Mouse (Mus musculus): ENCODE measurements around the gene Prl3b1.

Prl3b1 gene

GRCm38 (mm10) chr13:27241547-27241946 is at the start of gene Prl3b1:
Gene Prl3b1, plus strand, starts transcription at chr13:27241847.
- no peak for DNase-seq (ENCODE audit: low read depth, low spot score)

- DNase-seq (ENCODE audit: low read depth, low spot score): no peak
Observed at GRCm38 (mm10) chr13:27196359-27196758, 45.3 kb upstream of the Prl3b1 start, which contains the start of gene Prl3c1. Gene Prl3c1, plus strand, starts transcription at chr13:27196659.

GRCm38 (mm10) chr13:27259136-27259535 is 17.5 kb downstream of the Prl3b1 start, which contains the start of gene Prl3a1:
Gene Prl3a1, plus strand, starts transcription at chr13:27259436.
- no peak for DNase-seq (ENCODE audit: low read depth, low spot score)
